In genomic region chr11:70580358-70580720, GRCm38 (mm10) we compare ENCODE assay signal across 11 mouse cellular contexts. TPM values are rescaled to one million over a fixed set of nuclear protein-coding genes. Genes with fewer than 3 reads are reported as not detected.
DNase-seq lines count a peak whose midpoint lies in the region; ATAC-seq and TF ChIP-seq lines count a peak whose summit lies in the region.
"Had no signal": no experiment of that assay in that cellular context is flagged by ENCODE, and none has a peak within 500 bp of the region (broad histone marks: within the 10 kb centered on the region; RNA-seq: fewer than 3 reads in every experiment).

No protein-coding gene starts in this region.

- no peak for TF ChIP-seq CTCF in liver, adult 2 months (IDR thresholded peaks at IDR 0.05; ENCODE audit: low read depth, low read length)

- no peaks in the 10 kb centered on the region for H3K9me3 ChIP-seq in embryonic facial prominence, embryonic 12.5 days

- no peak for ATAC-seq in embryonic facial prominence, embryonic 12.5 days (ENCODE audit: insufficient number of reproducible peaks, insufficient read depth, low FRiP score, low TSS enrichment)
- peak; percentile 33; the same call in 1 of the 2 replicates for ATAC-seq in megakaryocyte progenitor cell, adult 5-6 weeks (replicated peaks; ENCODE audit: poor library complexity)

- no peak overlapping the region for H3K9ac ChIP-seq in liver, adult 2 months (ENCODE audit: low read depth, low read length)
- no peak overlapping the region for H3K9ac ChIP-seq in embryonic facial prominence, embryonic 12.5 days

- H3K27ac ChIP-seq in liver, adult 2 months (replicated peaks; ENCODE audit: insufficient read depth, low read depth, low read length), result no peak overlapping the region
- peak overlapping the region; percentile 37; the same call in 1 of the 2 replicates for H3K27ac ChIP-seq in embryonic facial prominence, embryonic 12.5 days

- 0 out of 2 replicates have a peak overlapping the region, but pooled peaks have one; percentile 7 for H3K4me2 ChIP-seq in embryonic facial prominence, embryonic 12.5 days (replicated peaks)

- peaks cover 47% of the 10 kb centered on the region for H3K79me2 ChIP-seq in liver, adult 2 months (ENCODE audit: control insufficient read depth, insufficient read depth, low read length)

- 14% methylated on average over 5 of the region's 5 CpGs for WGBS in liver, adult 2 months
- WGBS in embryonic facial prominence, embryonic 12.5 days, result 40% methylated on average over 5 of the region's 5 CpGs

- no peaks in the 10 kb centered on the region for H3K27me3 ChIP-seq in liver, adult 2 months (ENCODE audit: control insufficient read depth, insufficient read depth, low read length)
- H3K27me3 ChIP-seq in embryonic facial prominence, embryonic 12.5 days, result no peaks in the 10 kb centered on the region

- peaks cover 21% of the 10 kb centered on the region for H3K4me1 ChIP-seq in liver, adult 2 months (ENCODE audit: control insufficient read depth, insufficient read depth, low read length)
- peaks cover 76% of the 10 kb centered on the region for H3K4me1 ChIP-seq in embryonic facial prominence, embryonic 12.5 days

- H3K36me3 ChIP-seq in liver, adult 2 months (ENCODE audit: control insufficient read depth, insufficient read depth, low read length), result no peaks in the 10 kb centered on the region
- H3K36me3 ChIP-seq in embryonic facial prominence, embryonic 12.5 days, result no peaks in the 10 kb centered on the region

- no peak for TF ChIP-seq POLR2A in liver, adult 2 months (IDR thresholded peaks at IDR 0.05; ENCODE audit: extremely low read depth, insufficient read depth, low read length)

- no peak overlapping the region for H3K4me3 ChIP-seq in liver, adult 2 months (ENCODE audit: insufficient read depth, low read depth, low read length)
- no peak overlapping the region for H3K4me3 ChIP-seq in embryonic facial prominence, embryonic 12.5 days

- peak; percentile 45 for DNase-seq in liver, adult 2 months (ENCODE audit: extremely low read depth, low read depth, low spot score)
- no peak for DNase-seq in liver
- DNase-seq in NIH3T3 (ENCODE audit: low read depth), result peak; percentile 39
- no peak for DNase-seq in left cerebral cortex, adult 18-20 months (ENCODE audit: low spot score in 2 of 2)
- no peak for DNase-seq in spleen, postnatal 36 days (ENCODE audit: low spot score in 2 of 2)
- DNase-seq: kidney, adult 2 months; right cerebral cortex, postnatal 25 days had no signal

RNA-seq across cellular contexts. Expression of gene Mink1, which starts 17.7 kb away (rescaled TPM):
- total RNA-seq in liver, adult 2 months (2014; rRNA removed), result 11.0 and 14.4 TPM in 2 replicates
- polyA plus RNA-seq in liver, adult 2 months (2012; rRNA removed), result 38.4 and 51.4 TPM in 2 replicates
- polyA plus RNA-seq in embryonic facial prominence, embryonic 12.5 days (2016; fragmentation: Nextera tagmentation; extraction: Ambion mirVana), result 16.7 and 17.5 TPM in 2 replicates
- 14.4 and 18.0 TPM in 2 replicates for total RNA-seq in megakaryocyte progenitor cell, adult 5-6 weeks (2015)
- 12.5 and 16.5 TPM in 2 replicates for total RNA-seq in megakaryocyte progenitor cell, adult 5-6 weeks (2017)
- 100 to 1,000 TPM; 396 to 435 TPM for total RNA-seq in left cerebral cortex, adult 18-20 months (2021)

RNA-seq across cellular contexts. Expression of gene 4930544D05Rik, which starts 35.3 kb away (rescaled TPM):
- total RNA-seq in liver, adult 2 months (2014; rRNA removed), result not detected in 2 replicates
- polyA plus RNA-seq in liver, adult 2 months (2012; rRNA removed), result not detected in 2 replicates
- not detected in 2 replicates for polyA plus RNA-seq in embryonic facial prominence, embryonic 12.5 days (2016; fragmentation: Nextera tagmentation; extraction: Ambion mirVana)
- not detected in 2 replicates for total RNA-seq in megakaryocyte progenitor cell, adult 5-6 weeks (2015)
- total RNA-seq in megakaryocyte progenitor cell, adult 5-6 weeks (2017), result not detected in 2 replicates
- under 1 TPM in 1 of 2 experiments, not detected in 1; 0.65 TPM for total RNA-seq in left cerebral cortex, adult 18-20 months (2021)
- total RNA-seq: left cerebral cortex, postnatal 25 days had no signal
- polyA plus RNA-seq: kidney, adult 2 months had no signal

RNA-seq across cellular contexts. Expression of gene Chrne, which starts 38.7 kb away (rescaled TPM):
- 0.07 and 0.09 TPM in 2 replicates for total RNA-seq in liver, adult 2 months (2014; rRNA removed)
- 1.1 and 1.3 TPM in 2 replicates for polyA plus RNA-seq in liver, adult 2 months (2012; rRNA removed)
- not detected in 2 replicates for polyA plus RNA-seq in embryonic facial prominence, embryonic 12.5 days (2016; fragmentation: Nextera tagmentation; extraction: Ambion mirVana)
- not detected in 2 replicates for total RNA-seq in megakaryocyte progenitor cell, adult 5-6 weeks (2015)
- 0.17 TPM in 1 of 2 replicates, not detected in the other for total RNA-seq in megakaryocyte progenitor cell, adult 5-6 weeks (2017)
- under 1 TPM in 1 of 2 experiments, not detected in 1; 0.63 TPM for total RNA-seq in left cerebral cortex, adult 18-20 months (2021)
- total RNA-seq: left cerebral cortex, postnatal 25 days had no signal

RNA-seq across cellular contexts. Expression of gene Pld2, which starts 40.5 kb away (rescaled TPM):
- total RNA-seq in liver, adult 2 months (2014; rRNA removed), result 3.3 and 3.8 TPM in 2 replicates
- polyA plus RNA-seq in liver, adult 2 months (2012; rRNA removed), result 6.4 and 9.5 TPM in 2 replicates
- 4.4 and 6.7 TPM in 2 replicates for polyA plus RNA-seq in embryonic facial prominence, embryonic 12.5 days (2016; fragmentation: Nextera tagmentation; extraction: Ambion mirVana)
- 0.07 and 0.90 TPM in 2 replicates for total RNA-seq in megakaryocyte progenitor cell, adult 5-6 weeks (2015)
- 0.25 and 0.81 TPM in 2 replicates for total RNA-seq in megakaryocyte progenitor cell, adult 5-6 weeks (2017)
- total RNA-seq in left cerebral cortex, adult 18-20 months (2021), result 10 to 100 TPM; 13.3 to 15.8 TPM

RNA-seq across cellular contexts. Expression of gene Gm40193, which starts 47.6 kb away (rescaled TPM):
- not detected in 2 replicates for total RNA-seq in liver, adult 2 months (2014; rRNA removed)
- not detected in 2 replicates for polyA plus RNA-seq in liver, adult 2 months (2012; rRNA removed)
- not detected in 2 replicates for polyA plus RNA-seq in embryonic facial prominence, embryonic 12.5 days (2016; fragmentation: Nextera tagmentation; extraction: Ambion mirVana)
- total RNA-seq in megakaryocyte progenitor cell, adult 5-6 weeks (2015), result not detected in 2 replicates
- not detected in 2 replicates for total RNA-seq in megakaryocyte progenitor cell, adult 5-6 weeks (2017)
- not detected for total RNA-seq in left cerebral cortex, adult 18-20 months (2021)
- total RNA-seq: left cerebral cortex, postnatal 25 days had no signal
- polyA plus RNA-seq: gonadal fat pad, adult 2 months; kidney, adult 2 months had no signal

Comparison
In these comparisons a context has a peak if more than half of its experiments do, and no peak if none do; other contexts are left out.
1. DNase-seq: peak in liver, adult 2 months (single experiment) and NIH3T3 (single experiment); none in liver (single experiment), left cerebral cortex, adult 18-20 months (0 of 2) and spleen, postnatal 36 days (0 of 2).
2. RNA of gene Mink1, which starts 17.7 kb away (total RNA-seq): 396 to 435 TPM in left cerebral cortex, adult 18-20 months; 12.5 to 18.0 TPM in megakaryocyte progenitor cell, adult 5-6 weeks and 11.0 to 14.4 TPM in liver, adult 2 months; every median in the first group is over 10 times any median in the second.